Mouse (Mus musculus) lung, postnatal 36 days (tissue): Measurements from ENCODE around the gene Babam1.

Experiments
- DNase-seq: peaks from one replicate; pipeline ENCODE4 v3.0.0; 2022; ENCODE audit warnings: mixed read lengths

Gene Babam1

DNA sequence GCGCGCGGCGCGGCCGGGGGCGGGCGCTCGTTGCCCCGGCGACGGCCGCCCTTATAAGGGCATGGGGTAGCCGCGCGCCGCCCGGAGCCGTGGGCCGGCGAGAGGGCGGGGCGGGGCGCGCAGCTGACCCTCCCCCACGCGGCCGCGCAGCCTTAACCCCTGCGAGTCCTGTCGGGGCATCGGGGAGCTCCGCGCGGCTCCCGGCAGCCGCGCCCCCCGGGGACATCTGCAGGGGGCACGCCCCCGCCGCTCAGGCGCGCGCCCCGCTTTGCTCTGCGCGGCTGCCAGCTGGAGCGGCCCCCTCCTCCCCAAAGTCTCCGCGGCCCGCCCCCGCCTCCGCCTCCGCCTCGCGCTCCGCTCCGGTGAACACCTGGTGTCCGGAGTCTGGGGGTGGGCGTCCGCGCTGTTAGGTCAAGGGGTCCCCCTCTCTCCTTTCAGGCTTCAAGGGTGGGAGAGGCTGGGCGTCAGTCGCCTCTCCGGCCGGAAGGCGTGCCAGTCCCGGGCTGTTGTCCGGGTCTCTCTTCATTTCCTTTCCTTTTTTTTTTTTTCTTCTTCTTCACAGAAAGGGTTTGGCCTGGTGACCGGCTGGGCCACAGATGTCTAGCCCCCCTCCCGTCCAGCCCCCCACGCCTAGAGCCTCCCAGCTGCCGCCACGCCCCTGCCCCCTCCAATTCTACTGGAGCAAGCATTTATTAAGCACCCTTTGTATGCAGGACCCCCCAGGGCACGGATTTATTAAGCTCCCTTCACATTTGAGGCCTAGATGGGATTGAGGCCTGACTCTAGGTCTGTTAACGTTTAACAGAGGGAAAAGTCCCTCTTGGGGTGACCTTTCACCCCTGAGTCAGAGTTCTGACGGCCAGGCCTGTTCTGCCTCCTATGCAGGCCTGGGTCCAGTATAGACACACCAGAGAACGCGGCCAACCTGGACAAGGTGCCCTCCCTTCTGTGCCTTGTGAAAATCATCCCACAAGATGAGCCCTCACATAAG is 14.4 kb upstream of the Babam1 start:
- DNase-seq, result peak; percentile 92

DNA sequence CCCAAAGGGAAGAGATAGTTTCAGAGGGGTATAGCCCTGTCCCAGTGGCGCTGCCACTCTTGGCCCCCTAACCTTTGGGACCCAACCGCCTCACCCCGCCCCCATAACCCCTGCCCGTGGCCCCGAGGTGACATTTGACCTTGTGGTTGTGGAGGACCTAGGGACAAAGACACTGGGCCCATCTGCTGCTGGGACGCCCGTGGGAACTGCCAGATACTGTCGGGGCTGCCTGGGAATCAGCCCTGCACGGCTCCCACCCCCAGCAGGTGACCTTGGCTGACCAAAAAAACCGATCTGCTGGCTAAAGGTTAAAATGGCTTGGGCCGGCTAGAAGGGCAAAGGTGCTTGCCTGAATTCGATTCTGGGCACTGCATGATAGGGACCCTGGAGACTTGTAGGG is 13.3 kb upstream of the Babam1 start:
- DNase-seq, result no peak

DNA sequence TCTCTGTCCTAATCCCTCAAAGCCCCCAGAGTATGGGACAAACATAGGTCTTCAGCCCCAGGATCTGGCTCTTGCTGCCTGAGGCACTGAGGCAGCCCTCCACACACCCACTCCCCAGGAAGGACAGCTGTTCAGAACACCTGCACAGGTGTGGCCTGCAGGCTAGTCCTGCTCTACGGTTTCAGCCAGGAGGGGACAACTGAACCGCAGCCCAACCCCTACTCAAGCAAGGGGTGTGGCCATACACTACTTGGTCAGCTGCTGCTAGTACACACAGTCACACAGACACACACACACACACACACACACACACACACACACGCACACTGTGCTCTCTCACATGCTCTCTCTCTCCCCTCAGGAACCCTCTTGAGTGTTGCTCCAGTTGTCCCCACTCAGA is 12.8 kb upstream of the Babam1 start:
- peak; percentile 75 for DNase-seq

DNA sequence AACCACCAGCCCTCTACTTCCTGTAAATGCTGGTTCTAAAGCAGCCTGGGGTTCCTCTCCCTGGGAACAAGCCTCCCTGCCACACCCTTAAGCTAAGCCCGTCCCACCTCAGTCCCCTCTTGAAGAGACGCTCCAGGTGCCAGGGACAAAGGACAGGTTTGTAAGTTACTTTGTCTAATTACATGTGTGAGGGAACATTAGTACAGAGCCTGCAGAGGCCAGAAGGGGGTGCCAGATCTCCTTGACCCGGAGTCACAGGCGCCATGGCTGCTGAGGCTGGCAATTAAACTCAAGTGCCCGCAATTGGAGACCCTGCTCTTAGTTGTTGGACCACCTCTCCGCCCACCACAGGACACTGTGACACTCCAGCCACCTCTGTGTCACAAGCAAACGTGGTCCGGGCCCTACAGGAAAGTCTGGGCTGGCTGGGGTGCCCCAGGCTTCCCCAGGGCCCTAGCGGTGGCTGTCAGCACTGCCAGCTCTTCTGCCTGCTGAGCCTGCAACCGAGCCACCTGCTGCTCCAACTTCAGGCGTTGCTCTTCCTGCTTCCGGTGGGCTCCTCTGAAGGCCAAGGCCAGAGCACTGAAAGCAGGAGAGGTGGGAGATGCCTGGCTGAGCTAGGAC is 11.3 kb upstream of the Babam1 start:
- DNase-seq, result no peak

DNA sequence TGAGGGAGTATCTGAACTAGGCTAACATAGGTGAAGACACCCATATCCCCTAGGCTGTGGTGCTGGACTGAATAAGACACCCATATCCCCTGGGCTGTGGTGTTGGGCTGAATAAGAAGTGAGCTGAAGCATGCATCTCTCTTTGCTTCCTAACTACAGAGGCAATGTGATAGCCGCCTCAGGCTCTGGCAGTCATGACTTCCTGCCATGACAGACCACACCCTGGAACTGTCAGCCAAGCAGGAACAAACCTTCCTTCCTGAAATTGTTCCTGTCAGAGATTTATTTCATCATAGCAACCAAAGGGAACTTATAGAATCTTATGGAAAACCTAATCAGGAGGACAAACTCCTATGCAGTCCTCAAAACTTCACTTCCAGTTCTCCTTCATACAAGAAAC is 8.4 kb upstream of the Babam1 start:
- peak; percentile 65 for DNase-seq

DNA sequence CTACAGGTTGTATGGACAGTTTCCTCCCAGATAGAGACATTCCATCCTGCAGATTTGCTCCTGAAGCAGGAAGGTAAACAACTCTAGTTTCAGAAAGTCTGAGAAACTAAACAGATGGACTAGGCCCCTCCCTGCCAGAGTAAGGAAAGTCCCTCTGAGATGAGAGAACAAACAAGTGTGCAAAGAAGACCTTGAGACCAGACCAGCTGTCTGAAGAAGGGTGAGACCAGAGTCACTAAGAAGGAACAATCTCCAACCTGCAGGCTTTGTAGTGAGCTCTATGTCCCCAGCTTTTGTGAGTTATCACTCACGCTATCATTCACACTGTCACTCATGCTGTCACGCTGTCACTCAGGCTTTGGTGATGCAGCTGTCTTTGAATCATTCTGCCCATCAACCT is 5.0 kb upstream of the Babam1 start:
- no peak for DNase-seq

DNA sequence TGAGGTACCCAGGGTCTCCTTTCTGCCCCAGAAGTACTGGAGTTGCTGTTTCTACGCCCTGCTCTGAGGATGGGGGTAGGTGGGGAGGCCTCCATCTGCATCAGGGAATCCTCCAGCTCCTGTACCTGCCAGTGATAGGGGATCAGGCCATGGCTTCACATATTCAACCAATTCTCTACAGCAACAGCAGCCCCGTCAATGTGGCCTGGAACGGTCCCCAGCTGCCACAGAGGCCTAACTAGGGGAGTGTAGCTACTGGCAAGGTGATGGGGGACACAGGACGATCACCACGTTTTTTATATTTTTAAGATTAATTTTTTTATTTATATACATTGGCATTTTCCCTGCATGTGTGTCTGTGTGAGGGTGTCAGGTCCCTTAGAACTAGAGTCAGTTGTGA is 4.3 kb upstream of the Babam1 start:
- no peak for DNase-seq

DNA sequence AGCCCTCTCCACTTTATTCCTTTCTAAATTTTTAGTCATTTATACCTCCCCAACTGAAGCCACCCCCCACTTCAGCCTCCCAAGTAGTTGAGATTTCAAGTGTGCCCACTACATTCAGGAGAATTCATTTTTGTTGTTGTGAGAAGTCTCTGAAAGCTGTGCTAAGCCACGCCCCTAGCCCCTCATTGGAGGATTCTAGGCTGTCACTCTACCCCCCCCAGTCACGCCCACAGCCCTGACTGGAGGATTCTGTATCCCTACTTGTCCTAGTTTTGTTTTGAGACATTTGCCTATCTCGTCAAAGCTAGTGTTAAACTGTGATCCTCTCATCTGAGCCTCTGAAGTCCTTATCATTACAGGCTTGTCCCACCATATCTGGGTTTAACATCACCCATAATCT is 3.8 kb upstream of the Babam1 start:
- peak; percentile 82 for DNase-seq

DNA sequence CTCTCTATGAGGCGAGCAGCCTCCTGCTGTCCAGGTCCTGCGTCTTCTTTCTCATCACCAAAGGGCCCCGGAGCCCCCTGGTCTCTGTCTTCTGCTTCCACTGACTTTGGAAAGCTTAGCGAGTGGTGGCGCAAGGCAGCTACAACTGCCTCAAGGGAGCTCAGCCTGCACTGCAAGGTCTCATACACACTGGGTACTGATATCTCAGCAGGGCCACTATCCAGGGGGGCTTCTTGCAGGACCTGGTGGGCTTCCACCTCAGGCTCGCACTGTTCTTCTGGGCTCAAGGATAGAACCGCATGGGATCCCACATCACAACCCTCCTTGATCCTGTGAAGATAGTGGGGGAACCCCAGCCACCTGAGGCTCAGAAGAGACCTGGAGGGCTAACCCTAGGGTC is 2.2 kb upstream of the Babam1 start:
- no peak for DNase-seq

DNA sequence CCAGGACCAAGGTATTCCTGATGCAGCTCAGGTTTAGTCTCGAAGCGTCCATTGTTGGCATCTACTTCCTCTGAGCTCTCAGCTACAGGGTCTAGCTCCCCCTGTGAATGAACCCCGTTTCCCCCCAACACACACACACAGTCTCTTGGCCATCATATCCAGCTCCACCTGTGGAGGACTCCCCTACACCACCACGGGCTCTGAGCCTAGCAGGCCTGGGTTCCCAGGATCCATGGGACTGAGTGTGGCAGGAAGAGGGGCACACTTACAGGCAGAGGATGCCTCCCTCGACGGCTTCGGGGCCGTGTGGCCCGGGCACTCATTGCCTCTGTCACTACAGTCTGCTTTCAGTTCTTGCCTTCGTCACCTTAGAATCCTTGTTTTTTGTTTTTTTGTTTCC is 1.6 kb upstream of the Babam1 start:
- no peak for DNase-seq

DNA sequence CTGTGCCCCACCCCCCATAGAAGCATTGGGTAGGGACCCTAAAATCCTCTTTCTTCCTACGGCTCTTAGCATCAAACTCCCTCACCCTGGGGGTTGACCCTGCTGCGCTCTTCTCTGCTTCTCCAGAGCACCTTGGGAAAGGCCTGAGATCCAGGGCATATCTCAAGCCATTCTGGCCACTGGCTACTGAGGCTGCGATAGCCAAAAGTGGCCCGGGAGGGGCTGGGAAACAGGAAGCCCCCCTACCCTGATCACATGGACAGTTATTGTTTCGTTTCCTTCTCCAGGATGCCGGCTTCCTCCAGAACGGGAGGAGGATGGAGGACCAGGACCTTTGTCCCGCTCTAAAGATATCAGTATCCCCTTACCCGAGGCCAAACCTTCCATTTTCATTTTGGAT is 1.0 kb upstream of the Babam1 start, which contains the start of gene Ushbp1:
TSS of gene Ushbp1 (minus strand) at position 174 of the 400 bp plus-strand sequence.
- peak; percentile 74 for DNase-seq

DNA sequence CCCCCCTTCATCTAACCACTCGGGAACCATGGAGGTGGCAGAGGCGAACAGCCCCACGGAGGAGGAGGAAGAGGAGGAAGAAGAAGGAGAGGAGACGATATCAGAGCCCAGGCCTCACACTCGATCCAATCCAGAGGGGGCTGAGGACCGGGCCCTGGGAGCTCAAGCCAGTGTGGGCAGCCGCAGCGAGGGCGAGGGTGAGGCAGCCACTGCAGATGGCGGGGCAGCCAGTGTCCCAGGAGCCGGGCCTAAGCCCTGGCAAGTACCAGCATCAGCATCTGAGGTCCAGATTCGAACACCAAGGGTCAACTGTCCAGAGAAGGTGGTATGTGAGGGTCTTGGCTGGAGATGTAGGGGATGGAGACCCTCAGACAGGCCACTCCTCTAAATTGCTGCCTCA is 1.0 kb downstream of the Babam1 start:
- no peak for DNase-seq

DNA sequence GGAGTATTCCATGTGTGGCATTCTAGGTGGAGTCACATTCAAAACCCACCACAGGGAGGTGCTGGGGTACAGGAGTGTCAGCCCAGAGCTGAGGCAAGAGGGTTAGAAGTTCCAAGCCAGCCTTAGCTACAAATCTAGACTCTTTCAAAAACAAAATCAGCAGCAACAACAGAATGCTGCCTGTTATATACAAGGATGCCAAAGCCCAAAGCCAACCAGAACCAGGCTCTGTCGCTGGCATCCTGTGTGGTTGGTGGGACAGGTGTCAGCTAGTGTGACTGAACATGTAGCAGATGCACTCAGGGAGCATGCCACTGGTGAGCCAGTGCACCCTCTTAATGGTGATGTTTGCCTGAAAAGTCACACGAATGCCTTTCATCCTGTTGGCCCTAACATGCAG is 4.2 kb downstream of the Babam1 start:
- no peak for DNase-seq

DNA sequence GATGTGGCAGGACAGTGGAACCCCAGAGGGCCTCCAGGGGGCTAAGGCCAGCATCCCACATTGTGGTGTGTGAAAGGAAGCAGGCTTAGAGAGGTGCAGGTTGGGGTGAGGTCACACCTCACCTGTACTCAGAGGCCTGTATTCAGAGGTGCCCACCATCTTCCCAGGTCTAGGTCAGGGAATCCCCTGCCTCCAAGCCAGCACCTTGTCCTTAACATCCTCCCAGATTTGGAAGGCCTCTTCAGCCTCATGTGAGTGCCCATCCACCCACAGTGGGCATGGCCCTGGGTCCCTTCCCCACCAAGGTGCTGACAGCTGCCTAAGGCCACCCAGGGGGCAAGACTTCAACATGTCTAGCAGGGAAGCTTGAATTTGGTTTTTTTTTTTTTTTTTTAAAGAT is 4.8 kb downstream of the Babam1 start:
- no peak for DNase-seq

DNA sequence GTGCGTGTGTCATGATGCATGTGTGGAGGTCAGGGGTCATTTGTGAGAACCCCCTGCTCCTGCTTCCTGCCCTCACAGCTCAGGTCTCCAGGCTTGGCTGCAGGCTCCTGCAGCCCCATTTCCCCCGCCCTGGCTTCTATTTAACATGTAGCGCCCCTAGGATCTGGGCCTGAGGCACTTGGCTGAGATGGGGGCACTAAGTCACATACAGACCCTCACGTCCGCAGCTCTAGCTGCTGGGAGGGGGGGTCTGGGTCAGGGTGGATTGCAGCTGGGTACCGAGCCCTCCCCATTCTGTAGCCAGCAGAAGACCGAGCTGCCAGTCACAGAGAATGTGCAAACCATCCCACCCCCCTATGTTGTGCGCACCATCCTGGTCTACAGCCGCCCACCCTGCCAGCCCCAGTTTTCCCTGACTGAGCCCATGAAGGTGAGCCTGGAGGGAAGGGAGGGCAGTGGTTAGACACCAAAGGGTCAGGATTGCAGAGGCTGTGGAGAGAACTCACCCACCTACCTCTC is 5.8 kb downstream of the Babam1 start:
- DNase-seq, result no peak

DNA sequence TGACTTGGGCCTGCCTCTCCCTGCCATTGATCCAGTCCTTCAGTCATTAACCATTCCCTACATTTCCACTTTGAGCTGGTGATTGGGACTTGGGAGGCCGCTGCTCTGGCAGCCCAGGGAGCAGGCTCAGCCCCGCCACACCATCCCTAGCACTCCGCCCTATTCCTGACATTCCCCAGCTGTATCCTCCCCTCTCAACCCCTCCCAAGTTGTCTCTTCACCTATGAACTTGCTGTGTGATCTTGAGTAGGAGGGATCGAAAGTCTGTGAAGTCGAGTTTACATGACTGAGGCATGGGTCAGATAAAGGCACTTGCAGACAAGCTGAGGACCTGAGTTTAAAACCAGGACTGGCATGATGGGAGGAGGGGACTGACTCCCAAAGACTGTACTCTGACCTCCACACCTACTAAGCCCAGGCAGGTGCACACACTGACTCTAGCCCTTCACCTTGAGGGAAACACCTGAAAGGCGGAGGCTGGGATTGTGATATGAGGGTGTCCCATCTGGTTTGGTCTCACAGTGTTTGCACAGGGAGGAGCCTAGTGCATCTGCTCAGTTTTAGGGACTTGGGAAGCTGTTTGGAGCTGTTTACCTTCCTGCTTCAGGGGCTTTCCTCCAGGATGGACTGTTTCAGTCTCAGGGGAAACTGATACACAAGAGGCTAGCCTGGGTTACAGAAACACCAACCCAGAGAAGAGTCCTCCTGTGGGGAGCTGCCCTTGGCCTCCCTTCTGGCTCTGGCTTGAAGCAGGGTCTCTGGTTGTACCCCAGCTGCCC is 6.6 kb downstream of the Babam1 start:
- DNase-seq, result no peak

DNA sequence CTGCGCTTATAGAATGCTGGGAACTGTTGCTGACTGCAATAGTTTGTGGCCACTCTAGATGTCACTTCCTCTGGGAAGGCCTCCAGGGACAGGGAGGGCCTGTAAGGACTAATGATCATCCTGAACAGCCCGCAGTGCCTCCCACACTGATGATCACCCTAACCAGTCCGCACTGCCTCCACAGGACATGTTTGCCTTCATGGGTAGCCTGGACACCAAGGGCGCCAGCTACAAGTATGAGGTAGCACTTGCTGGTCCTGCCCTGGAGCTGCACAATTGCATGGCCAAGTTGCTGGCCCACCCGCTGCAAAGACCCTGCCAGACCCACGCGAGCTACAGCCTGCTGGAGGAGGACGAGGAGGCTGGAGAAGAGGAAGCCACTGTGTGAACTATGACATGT is 7.3 kb downstream of the Babam1 start:
- no peak for DNase-seq

DNA sequence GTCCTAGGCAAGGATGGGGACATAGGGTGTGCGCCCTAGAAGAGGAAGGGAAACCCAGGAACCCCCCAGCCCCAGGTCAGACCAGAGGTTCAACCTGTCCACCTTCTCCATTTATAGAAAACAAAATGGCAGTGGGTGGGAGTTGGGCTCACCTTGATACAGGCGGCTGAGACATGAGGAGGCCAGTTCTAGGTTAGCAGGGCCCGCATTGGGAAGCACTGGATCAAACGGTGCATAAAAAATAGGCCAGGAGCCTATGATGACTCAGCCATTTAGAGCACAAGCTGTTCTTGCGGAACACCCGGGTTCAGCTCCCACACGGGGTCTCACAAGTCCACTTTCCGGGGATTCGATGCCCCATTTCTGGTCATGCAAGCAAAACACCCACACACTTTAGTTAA is 8.3 kb downstream of the Babam1 start:
- DNase-seq, result no peak

DNA sequence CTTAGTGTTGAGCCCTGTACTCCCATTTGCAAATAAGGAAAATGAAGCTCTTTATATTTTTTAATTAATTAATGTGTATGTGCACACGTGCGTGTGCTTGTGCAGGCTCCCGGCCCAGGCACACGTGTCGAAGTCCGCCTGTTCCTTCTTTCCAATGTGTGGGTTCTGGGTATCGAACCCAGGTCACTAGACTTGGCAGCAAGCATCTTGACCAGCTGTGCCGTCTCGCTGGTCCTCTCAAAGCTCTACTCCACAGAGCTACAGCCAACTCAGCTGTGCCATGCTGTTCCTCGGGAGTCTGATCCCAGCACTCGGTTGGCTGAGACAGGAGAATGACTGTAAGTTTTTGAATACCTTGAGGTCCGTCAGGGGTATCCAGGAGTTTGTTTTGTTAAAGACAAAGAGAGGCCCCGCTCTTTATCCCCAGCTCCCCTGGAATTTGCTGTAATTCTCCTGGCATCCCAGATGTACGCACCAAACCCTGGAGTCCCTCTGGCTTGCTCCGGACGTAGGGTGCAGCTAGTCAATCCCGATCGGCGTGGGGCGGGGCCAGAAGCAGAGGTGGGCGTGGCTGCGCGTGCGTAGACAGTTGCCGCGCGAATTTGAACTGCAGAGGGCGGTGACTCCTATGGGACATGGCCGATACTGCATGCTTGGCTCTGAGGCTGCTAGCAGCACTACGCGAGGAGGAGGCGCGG is 8.9 kb downstream of the Babam1 start, which contains the start of gene Ankle1:
TSS of gene Ankle1 (plus strand) at position 610 of the 698 bp plus-strand sequence.
- DNase-seq, result peak; percentile 97

DNA sequence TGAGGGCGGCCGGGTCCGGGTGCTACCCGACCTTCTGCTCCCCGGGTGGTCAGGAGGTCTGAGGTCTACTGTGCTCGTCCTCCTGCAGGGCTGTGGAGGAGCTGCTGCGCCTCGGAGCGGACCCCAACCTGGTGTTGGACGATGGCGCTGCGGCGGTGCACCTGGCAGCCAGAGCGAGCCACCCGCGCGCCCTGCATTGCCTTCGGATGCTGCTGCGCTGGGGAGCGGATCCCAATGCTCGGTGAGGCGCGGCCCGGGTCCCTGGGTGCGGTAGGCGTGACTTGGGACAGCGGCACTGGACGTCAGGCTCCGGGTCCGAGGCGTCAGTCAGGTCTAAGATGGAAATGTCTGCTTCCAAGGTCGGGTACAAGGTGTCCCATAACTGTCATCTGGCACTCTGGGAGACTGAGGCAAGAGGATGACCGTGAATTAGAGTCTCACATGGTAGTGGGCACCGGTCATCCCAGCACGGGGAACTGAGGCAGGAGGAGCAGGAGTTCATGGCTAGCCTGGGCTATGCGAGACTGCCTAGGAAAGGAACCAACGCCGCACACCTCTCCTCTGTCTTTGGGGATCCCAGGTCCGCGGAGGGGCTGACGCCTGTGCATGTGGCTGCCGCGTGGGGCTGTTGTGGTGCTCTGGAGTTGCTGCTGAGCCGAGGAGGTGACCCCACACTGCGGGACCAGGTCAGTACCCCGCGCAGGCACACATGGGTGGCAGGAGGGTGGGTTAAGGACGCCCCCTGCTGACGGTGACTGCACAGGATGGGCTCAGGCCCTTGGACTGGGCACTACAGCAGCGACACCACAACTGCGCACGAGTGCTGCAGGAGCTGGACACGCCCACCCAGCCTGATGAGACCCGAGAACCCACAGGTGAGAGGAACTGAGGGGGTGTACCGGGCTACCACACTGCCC is 9.7 kb downstream of the Babam1 start:
- peak; percentile 82 for DNase-seq

DNA sequence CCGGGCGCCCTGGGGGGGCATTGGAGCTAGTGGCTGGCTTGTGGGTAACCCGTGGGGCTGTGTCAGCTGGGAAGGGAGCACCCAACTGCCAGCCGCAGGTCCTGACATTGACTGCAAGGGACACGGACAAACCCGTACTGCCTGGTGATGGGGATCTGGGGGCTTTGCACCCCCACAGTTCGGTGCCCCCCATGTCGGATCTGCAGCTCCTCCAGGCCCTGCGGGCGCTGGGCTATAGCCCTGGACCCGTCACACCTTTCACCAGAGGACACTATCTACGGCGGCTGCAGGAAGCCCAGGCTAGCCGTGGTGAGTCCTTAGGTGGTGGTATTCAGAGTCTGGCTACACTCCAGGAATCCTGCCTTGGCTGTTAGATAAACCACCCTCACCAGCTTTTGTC is 10.8 kb downstream of the Babam1 start:
- DNase-seq, result no peak
